Mouse (Mus musculus): ENCODE results near the gene Nme9. TPM values are rescaled to one million over a fixed set of nuclear protein-coding genes. Genes with fewer than 3 reads are reported as not detected.

The Nme9 gene
- total and polyA plus RNA-seq, 2 experiments, result not detected

DNA sequence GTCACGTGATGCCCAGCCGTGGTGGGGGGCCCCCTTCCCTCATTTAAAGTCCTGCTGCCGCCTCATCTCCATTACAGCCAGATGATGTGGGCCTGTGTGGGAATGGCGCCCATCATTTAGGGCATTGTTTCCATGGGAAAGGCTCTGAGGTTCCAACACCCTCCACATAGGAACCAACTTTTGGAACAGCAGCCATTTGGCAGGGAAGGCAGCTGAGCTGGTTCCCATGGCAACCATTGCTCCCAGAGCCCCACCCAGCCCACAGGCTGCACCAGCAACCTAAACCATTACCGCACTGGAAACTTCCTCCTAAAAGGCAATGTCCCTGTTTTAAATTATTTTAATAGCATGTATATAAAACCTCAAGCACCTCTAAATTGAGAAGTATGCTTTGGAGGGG is 32.9 kb upstream of the Nme9 start:
- WGBS, result 89% methylated on average over 5 of the region's 5 CpGs
- peaks cover 3% of the 10 kb centered on the region; the same call in 1 of the 2 replicates for H3K79me2 ChIP-seq (ENCODE audit: control insufficient read depth, insufficient read depth, low read length)
- no peak overlapping the region for H3K27ac ChIP-seq (replicated peaks; ENCODE audit: insufficient read depth, low read depth, low read length)
- H3K4me1 ChIP-seq (ENCODE audit: control insufficient read depth, insufficient read depth, low read length), result peaks cover 2% of the 10 kb centered on the region; the same call in 1 of the 2 replicates
- TF ChIP-seq POLR2A (IDR thresholded peaks at IDR 0.05; ENCODE audit: extremely low read depth, insufficient read depth, low read length) (no peak), CTCF (IDR thresholded peaks at IDR 0.05; ENCODE audit: low read depth, low read length) (no peak)
- H3K36me3 ChIP-seq (ENCODE audit: control insufficient read depth, insufficient read depth, low read length), result no peaks in the 10 kb centered on the region
- no peak overlapping the region for H3K9ac ChIP-seq (ENCODE audit: low read depth, low read length)
- DNase-seq (ENCODE audit: extremely low read depth, low read depth, low spot score), result no peak
- H3K4me3 ChIP-seq (ENCODE audit: insufficient read depth, low read depth, low read length), result no peak overlapping the region
- no peaks in the 10 kb centered on the region for H3K27me3 ChIP-seq (ENCODE audit: control insufficient read depth, insufficient read depth, low read length)

DNA sequence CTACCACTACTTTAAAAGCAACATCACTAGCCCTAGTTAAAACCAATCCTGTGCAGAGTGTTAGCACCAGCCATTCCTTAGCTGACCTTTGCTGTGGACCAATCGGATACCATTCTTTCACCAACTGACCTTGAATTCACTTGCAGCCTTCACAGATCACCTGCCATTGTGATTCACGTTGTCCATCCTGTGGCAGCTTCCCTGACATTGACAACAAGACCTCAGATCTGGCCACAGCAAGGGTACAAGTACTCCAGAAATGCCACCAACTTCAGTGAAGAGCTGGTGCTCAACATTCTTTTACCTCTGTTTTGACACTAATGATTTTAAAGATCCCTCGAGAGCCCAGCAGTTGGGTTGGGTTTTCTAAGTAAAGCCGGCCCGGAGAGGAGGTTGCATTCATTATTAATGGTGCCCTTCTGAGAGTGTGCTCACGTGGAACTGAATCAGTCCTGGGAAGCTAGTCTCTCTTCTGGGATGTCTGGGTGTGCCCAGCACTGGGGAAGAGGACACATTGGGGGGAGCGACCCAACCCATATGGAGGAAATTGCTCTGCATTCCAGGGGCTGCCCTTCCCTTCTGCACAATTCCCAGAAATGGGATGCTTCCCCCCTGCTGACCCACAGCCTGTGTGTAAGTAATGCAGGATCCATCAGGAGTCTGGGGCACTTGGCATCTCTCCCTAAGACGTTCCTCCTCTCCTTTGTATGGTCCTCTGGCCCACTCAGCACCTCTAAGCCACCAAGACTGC is 31.1 kb upstream of the Nme9 start:
- Histone ChIP-seq H3K36me3 (ENCODE audit: control insufficient read depth, insufficient read depth, low read length) (no peaks in the 10 kb centered on the region), H3K4me3 (ENCODE audit: insufficient read depth, low read depth, low read length) (no peak overlapping the region), H3K27ac (replicated peaks; ENCODE audit: insufficient read depth, low read depth, low read length) (no peak overlapping the region), H3K9ac (ENCODE audit: low read depth, low read length) (no peak overlapping the region), H3K4me1 (ENCODE audit: control insufficient read depth, insufficient read depth, low read length) (peaks cover 4% of the 10 kb centered on the region), H3K27me3 (ENCODE audit: control insufficient read depth, insufficient read depth, low read length) (no peaks in the 10 kb centered on the region), H3K79me2 (ENCODE audit: control insufficient read depth, insufficient read depth, low read length) (peaks cover 3% of the 10 kb centered on the region; the same call in 1 of the 2 replicates)
- DNase-seq (ENCODE audit: extremely low read depth, low read depth, low spot score), result no peak
- TF ChIP-seq POLR2A (IDR thresholded peaks at IDR 0.05; ENCODE audit: extremely low read depth, insufficient read depth, low read length), result no peak
- no peak for TF ChIP-seq CTCF (IDR thresholded peaks at IDR 0.05; ENCODE audit: low read depth, low read length)
- 82% methylated on average over 8 of the region's 8 CpGs for WGBS

DNA sequence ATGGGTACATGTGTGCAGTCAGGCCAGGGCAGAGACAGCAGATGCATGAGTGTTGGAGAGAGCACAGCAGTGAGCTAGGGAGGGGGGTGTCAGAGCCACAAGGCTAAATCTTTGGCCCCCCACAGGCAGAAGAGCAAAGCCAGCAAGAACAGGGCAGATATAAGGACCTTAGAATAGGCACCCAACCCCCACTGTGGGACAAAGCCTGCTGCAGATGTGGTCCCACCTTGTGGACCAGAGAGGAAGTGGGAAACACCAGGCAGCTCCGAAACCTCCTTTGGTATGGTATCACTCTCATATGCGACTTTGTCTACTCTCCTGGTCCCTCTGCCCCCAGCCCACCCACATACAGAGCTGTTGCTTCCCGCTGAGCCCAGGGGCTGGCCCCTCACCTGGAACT is 29.4 kb upstream of the Nme9 start:
- DNase-seq (ENCODE audit: extremely low read depth, low read depth, low spot score), result no peak
- H3K36me3 ChIP-seq (ENCODE audit: control insufficient read depth, insufficient read depth, low read length), result no peaks in the 10 kb centered on the region
- no peak overlapping the region for H3K4me3 ChIP-seq (ENCODE audit: insufficient read depth, low read depth, low read length)
- H3K27ac ChIP-seq (replicated peaks; ENCODE audit: insufficient read depth, low read depth, low read length), result no peak overlapping the region
- peaks cover 3% of the 10 kb centered on the region; the same call in 1 of the 2 replicates for H3K79me2 ChIP-seq (ENCODE audit: control insufficient read depth, insufficient read depth, low read length)
- 93% methylated on average over 3 of the region's 3 CpGs for WGBS
- TF ChIP-seq POLR2A (IDR thresholded peaks at IDR 0.05; ENCODE audit: extremely low read depth, insufficient read depth, low read length) (no peak), CTCF (IDR thresholded peaks at IDR 0.05; ENCODE audit: low read depth, low read length) (no peak)
- H3K27me3 ChIP-seq (ENCODE audit: control insufficient read depth, insufficient read depth, low read length), result no peaks in the 10 kb centered on the region
- H3K9ac ChIP-seq (ENCODE audit: low read depth, low read length), result no peak overlapping the region
- H3K4me1 ChIP-seq (ENCODE audit: control insufficient read depth, insufficient read depth, low read length), result peaks cover 4% of the 10 kb centered on the region

DNA sequence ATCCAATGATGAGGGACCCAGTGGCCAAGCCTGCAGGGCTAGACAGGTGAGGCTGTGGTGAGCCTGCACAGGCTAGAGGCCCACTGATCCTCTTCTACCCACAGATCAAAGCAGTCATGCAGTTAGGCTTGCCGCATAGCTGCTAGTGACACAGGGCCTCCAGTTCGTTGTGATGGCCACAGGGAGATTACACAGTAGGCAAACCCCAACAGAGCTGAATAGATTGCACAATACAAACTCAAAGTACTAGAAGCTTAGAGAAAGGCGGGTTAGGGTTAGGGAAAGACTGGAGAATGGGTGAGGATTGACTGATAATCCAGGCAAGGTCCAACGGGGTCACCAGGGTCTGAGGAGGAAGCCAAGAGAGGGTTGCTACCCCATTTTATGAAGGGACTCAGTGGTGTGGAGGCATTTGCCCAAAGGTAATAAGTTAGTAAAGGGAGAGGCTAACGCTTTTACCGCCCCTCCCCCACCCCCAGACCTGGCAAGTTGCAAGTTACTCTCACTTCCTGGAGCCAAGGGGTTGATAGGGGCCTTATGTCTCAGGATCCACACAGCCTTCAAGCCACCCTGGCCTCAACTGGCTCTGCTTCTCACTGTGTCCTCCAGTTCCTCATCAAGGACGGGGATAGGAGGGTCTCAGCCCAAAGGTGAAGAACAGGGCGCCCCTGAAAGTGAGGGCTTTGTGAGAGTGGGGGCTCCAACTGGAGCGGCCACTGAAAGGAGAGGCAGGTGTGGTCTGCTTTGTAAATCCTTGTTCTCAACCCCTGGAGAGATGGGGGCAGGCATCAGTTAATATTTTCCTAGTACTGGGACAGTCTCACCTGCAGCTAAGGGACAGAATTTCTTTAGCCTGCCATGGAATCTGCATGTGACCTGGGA is 27.3 kb upstream of the Nme9 start:
- Histone ChIP-seq H3K79me2 (ENCODE audit: control insufficient read depth, insufficient read depth, low read length) (peaks cover 3% of the 10 kb centered on the region; the same call in 1 of the 2 replicates), H3K4me3 (ENCODE audit: insufficient read depth, low read depth, low read length) (no peak overlapping the region), H3K9ac (ENCODE audit: low read depth, low read length) (no peak overlapping the region), H3K4me1 (ENCODE audit: control insufficient read depth, insufficient read depth, low read length) (peaks cover 4% of the 10 kb centered on the region), H3K27me3 (ENCODE audit: control insufficient read depth, insufficient read depth, low read length) (no peaks in the 10 kb centered on the region), H3K27ac (replicated peaks; ENCODE audit: insufficient read depth, low read depth, low read length) (no peak overlapping the region), H3K36me3 (ENCODE audit: control insufficient read depth, insufficient read depth, low read length) (no peaks in the 10 kb centered on the region)
- 31% methylated on average over 9 of the region's 9 CpGs for WGBS
- peak; percentile 71 for DNase-seq (ENCODE audit: extremely low read depth, low read depth, low spot score)
- no peak for TF ChIP-seq CTCF (IDR thresholded peaks at IDR 0.05; ENCODE audit: low read depth, low read length)
- TF ChIP-seq POLR2A (IDR thresholded peaks at IDR 0.05; ENCODE audit: extremely low read depth, insufficient read depth, low read length), result no peak

DNA sequence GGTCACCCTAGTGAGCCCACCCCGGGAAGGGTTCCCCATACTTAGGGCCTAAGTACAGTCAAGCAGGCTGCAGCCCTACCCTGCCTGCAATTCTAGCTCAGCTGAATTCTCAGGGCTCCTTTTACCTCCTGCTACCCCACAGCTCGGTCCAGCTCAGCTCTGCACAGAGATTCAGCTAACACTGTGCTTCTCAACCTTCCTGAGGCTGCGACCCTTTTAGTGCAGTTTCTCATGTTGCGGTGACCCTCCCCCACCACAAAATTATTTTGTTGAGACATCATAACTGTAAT is 26.8 kb upstream of the Nme9 start:
- no peak for DNase-seq (ENCODE audit: extremely low read depth, low read depth, low spot score)
- no peak for TF ChIP-seq POLR2A (IDR thresholded peaks at IDR 0.05; ENCODE audit: extremely low read depth, insufficient read depth, low read length)
- TF ChIP-seq CTCF (IDR thresholded peaks at IDR 0.05; ENCODE audit: low read depth, low read length), result no peak
- Histone ChIP-seq H3K4me3 (ENCODE audit: insufficient read depth, low read depth, low read length) (no peak overlapping the region), H3K36me3 (ENCODE audit: control insufficient read depth, insufficient read depth, low read length) (no peaks in the 10 kb centered on the region), H3K27me3 (ENCODE audit: control insufficient read depth, insufficient read depth, low read length) (no peaks in the 10 kb centered on the region), H3K9ac (ENCODE audit: low read depth, low read length) (no peak overlapping the region), H3K4me1 (ENCODE audit: control insufficient read depth, insufficient read depth, low read length) (peaks cover 4% of the 10 kb centered on the region), H3K27ac (replicated peaks; ENCODE audit: insufficient read depth, low read depth, low read length) (no peak overlapping the region), H3K79me2 (ENCODE audit: control insufficient read depth, insufficient read depth, low read length) (peaks cover 3% of the 10 kb centered on the region; the same call in 1 of the 2 replicates)
- WGBS, result 61% methylated on average over 4 of the region's 4 CpGs
